Mouse (Mus musculus): ENCODE measurements at regions not wholly inside any gene's neighbourhood (a gene's known extent, or its start where the extent isn't known, plus 50 kb on each side); places are given as distances from the start of the nearest gene placed in this dataset.

- DNase-seq (ENCODE audit: low spot score), result no peak
Observed at GRCm38 (mm10) chr4:66478601-66479217, 74.3 kb upstream of the Astn2 start.

All from left cerebral cortex, adult 11 months (tissue).